In genomic region chr4:104723527-104724045, GRCm38 (mm10) we compare ENCODE assay signal across 19 mouse cellular contexts. TPM values are rescaled to one million over a fixed set of nuclear protein-coding genes. Genes with fewer than 3 reads are reported as not detected.
A peak's percentile ranks its signal among the peaks of the same experiment; 100 is the strongest.
DNase-seq lines count a peak whose midpoint lies in the region; ATAC-seq and TF ChIP-seq lines count a peak whose summit lies in the region.
"Had no signal": no experiment of that assay in that cellular context is flagged by ENCODE, and none has a peak within 500 bp of the region (broad histone marks: within the 10 kb centered on the region; RNA-seq: fewer than 3 reads in every experiment).

No protein-coding gene starts in this region.

- H3K36me3 ChIP-seq in hindbrain, embryonic 12.5 days = no peaks in the 10 kb centered on the region; the same call in 1 of the 2 replicates
- H3K36me3 ChIP-seq in hindbrain, embryonic 10.5 days = no peaks in the 10 kb centered on the region
- 0 out of 2 replicates have a peak, but pooled peaks cover 4% of the 10 kb centered on the region for H3K36me3 ChIP-seq in midbrain, embryonic 12.5 days
- peaks cover 6% of the 10 kb centered on the region for H3K36me3 ChIP-seq in midbrain, postnatal 0 days (ENCODE audit: insufficient read depth, low read length)
- no peaks in the 10 kb centered on the region for H3K36me3 ChIP-seq in forebrain, embryonic 15.5 days
- H3K36me3 ChIP-seq in midbrain, embryonic 16.5 days (ENCODE audit: control insufficient read depth, insufficient read depth, low read length) = no peaks in the 10 kb centered on the region; the same call in 1 of the 2 replicates
- H3K36me3 ChIP-seq: G1E; stomach, embryonic 15.5 days had no signal

- H3K27ac ChIP-seq in hindbrain, embryonic 12.5 days = 0 out of 2 replicates have a peak overlapping the region, but pooled peaks have one; percentile 35
- H3K27ac ChIP-seq in hindbrain, embryonic 10.5 days = no peak overlapping the region
- H3K27ac ChIP-seq in midbrain, embryonic 12.5 days (replicated peaks) = 0 out of 2 replicates have a peak overlapping the region, but pooled peaks have one; percentile 17
- no peak overlapping the region for H3K27ac ChIP-seq in midbrain, postnatal 0 days (ENCODE audit: low read depth, low read length)
- H3K27ac ChIP-seq in forebrain, embryonic 15.5 days (replicated peaks) = peak overlapping the region; percentile 73
- H3K27ac ChIP-seq in midbrain, embryonic 16.5 days (ENCODE audit: low read length) = peak overlapping the region; percentile 5
- H3K27ac ChIP-seq: stomach, embryonic 15.5 days had no signal

- ATAC-seq in hindbrain, embryonic 12.5 days (ENCODE audit: low FRiP score) = no peak
- no peak for ATAC-seq in midbrain, embryonic 12.5 days (ENCODE audit: low FRiP score, low read depth)
- no peak for ATAC-seq in midbrain, postnatal 0 days (ENCODE audit: low FRiP score)
- ATAC-seq in forebrain, embryonic 15.5 days (replicated peaks) = 0 out of 2 replicates have a peak, but pooled peaks have one; percentile 4
- ATAC-seq in midbrain, embryonic 16.5 days = no peak
- ATAC-seq: intestine, embryonic 16.5 days had no signal

- H3K4me1 ChIP-seq in hindbrain, embryonic 12.5 days = peaks cover 30% of the 10 kb centered on the region
- H3K4me1 ChIP-seq in hindbrain, embryonic 10.5 days (replicated peaks) = peaks cover 23% of the 10 kb centered on the region
- H3K4me1 ChIP-seq in midbrain, embryonic 12.5 days = peaks cover 32% of the 10 kb centered on the region
- peaks cover 6% of the 10 kb centered on the region; the same call in 1 of the 2 replicates for H3K4me1 ChIP-seq in midbrain, postnatal 0 days (ENCODE audit: insufficient read depth, low read length)
- H3K4me1 ChIP-seq in forebrain, embryonic 15.5 days = peaks cover 40% of the 10 kb centered on the region
- peaks cover 16% of the 10 kb centered on the region for H3K4me1 ChIP-seq in midbrain, embryonic 16.5 days (ENCODE audit: control insufficient read depth, insufficient read depth, low read length)

- DNase-seq in hindbrain, embryonic 10.5 days (ENCODE audit: low spot score) = no peak
- DNase-seq in midbrain, postnatal 0 days (ENCODE audit: low spot score) = no peak
- DNase-seq in testis, postnatal 14 days (ENCODE audit: low spot score) = no peak
- no peak for DNase-seq in adrenal gland, adult 8-10 months
- DNase-seq: cerebellum, adult 8-10 months; kidney, postnatal 25 days; lung, embryonic 14.5 days had no signal

- H3K9me3 ChIP-seq in hindbrain, embryonic 12.5 days (replicated peaks) = no peaks in the 10 kb centered on the region
- H3K9me3 ChIP-seq in hindbrain, embryonic 10.5 days = no peaks in the 10 kb centered on the region
- H3K9me3 ChIP-seq in midbrain, embryonic 12.5 days = no peaks in the 10 kb centered on the region
- no peaks in the 10 kb centered on the region for H3K9me3 ChIP-seq in midbrain, postnatal 0 days (ENCODE audit: low read length)
- no peaks in the 10 kb centered on the region for H3K9me3 ChIP-seq in forebrain, embryonic 15.5 days
- no peaks in the 10 kb centered on the region for H3K9me3 ChIP-seq in midbrain, embryonic 16.5 days (replicated peaks; ENCODE audit: control insufficient read depth, low read length, poor library complexity, severe bottlenecking)
- H3K9me3 ChIP-seq: stomach, embryonic 15.5 days had no signal

- 77% methylated on average over 6 of the region's 6 CpGs for WGBS in hindbrain, embryonic 12.5 days
- 92% methylated on average over 6 of the region's 6 CpGs for WGBS in hindbrain, embryonic 10.5 days
- 86% methylated on average over 6 of the region's 6 CpGs for WGBS in midbrain, embryonic 12.5 days
- WGBS in midbrain, postnatal 0 days = 45% methylated on average over 6 of the region's 6 CpGs
- 41% methylated on average over 6 of the region's 6 CpGs for WGBS in forebrain, embryonic 15.5 days
- WGBS in midbrain, embryonic 16.5 days = 55% methylated on average over 6 of the region's 6 CpGs

- no peaks in the 10 kb centered on the region for H3K27me3 ChIP-seq in hindbrain, embryonic 12.5 days
- 0 out of 2 replicates have a peak, but pooled peaks cover 4% of the 10 kb centered on the region for H3K27me3 ChIP-seq in hindbrain, embryonic 10.5 days (ENCODE audit: insufficient read depth, poor library complexity, severe bottlenecking)
- H3K27me3 ChIP-seq in midbrain, embryonic 12.5 days = peaks cover 5% of the 10 kb centered on the region; the same call in 1 of the 2 replicates
- H3K27me3 ChIP-seq in midbrain, postnatal 0 days (ENCODE audit: insufficient read depth, low read length) = no peaks in the 10 kb centered on the region
- H3K27me3 ChIP-seq in forebrain, embryonic 15.5 days = no peaks in the 10 kb centered on the region
- H3K27me3 ChIP-seq in midbrain, embryonic 16.5 days (ENCODE audit: control insufficient read depth, insufficient read depth, low read depth, low read length) = no peaks in the 10 kb centered on the region
- H3K27me3 ChIP-seq: stomach, embryonic 15.5 days had no signal

- no peak overlapping the region for H3K4me3 ChIP-seq in hindbrain, embryonic 12.5 days
- no peak overlapping the region for H3K4me3 ChIP-seq in hindbrain, embryonic 10.5 days
- H3K4me3 ChIP-seq in midbrain, embryonic 12.5 days = no peak overlapping the region
- H3K4me3 ChIP-seq in midbrain, postnatal 0 days (ENCODE audit: low read depth, low read length) = no peak overlapping the region
- H3K4me3 ChIP-seq in forebrain, embryonic 15.5 days = no peak overlapping the region
- no peak overlapping the region for H3K4me3 ChIP-seq in midbrain, embryonic 16.5 days (ENCODE audit: low read depth, low read length)
- H3K4me3 ChIP-seq: stomach, embryonic 15.5 days had no signal

- no peak overlapping the region for H3K4me2 ChIP-seq in hindbrain, embryonic 12.5 days (replicated peaks)
- no peak overlapping the region for H3K4me2 ChIP-seq in midbrain, embryonic 12.5 days (replicated peaks)
- H3K4me2 ChIP-seq in midbrain, postnatal 0 days (ENCODE audit: low read depth, low read length, poor library complexity, severe bottlenecking) = no peak overlapping the region
- no peak overlapping the region; the same call in 1 of the 2 replicates for H3K4me2 ChIP-seq in forebrain, embryonic 15.5 days (replicated peaks)
- H3K4me2 ChIP-seq in midbrain, embryonic 16.5 days (ENCODE audit: low read length) = no peak overlapping the region
- H3K4me2 ChIP-seq: lung, embryonic 14.5 days; stomach, embryonic 15.5 days had no signal

- no peak overlapping the region for H3K9ac ChIP-seq in hindbrain, embryonic 12.5 days
- no peak overlapping the region for H3K9ac ChIP-seq in midbrain, embryonic 12.5 days (replicated peaks)
- no peak overlapping the region for H3K9ac ChIP-seq in midbrain, postnatal 0 days (replicated peaks; ENCODE audit: low read length, poor library complexity, severe bottlenecking)
- H3K9ac ChIP-seq in forebrain, embryonic 15.5 days (replicated peaks) = no peak overlapping the region
- no peak overlapping the region for H3K9ac ChIP-seq in midbrain, embryonic 16.5 days (ENCODE audit: low read depth, low read length)
- H3K9ac ChIP-seq: lung, embryonic 14.5 days; stomach, embryonic 15.5 days had no signal

- TF ChIP-seq CTCF in midbrain, postnatal 0 days (IDR thresholded peaks at IDR 0.05) = no peak

RNA-seq across cellular contexts. Expression of gene C8b, which starts 42.5 kb away (rescaled TPM):
- not detected in 2 replicates for polyA plus RNA-seq in hindbrain, embryonic 12.5 days (2016; fragmentation: Nextera tagmentation; extraction: Ambion mirVana)
- polyA plus RNA-seq in hindbrain, embryonic 10.5 days (2016; fragmentation: Nextera tagmentation; extraction: Ambion mirVana) = 0.25 TPM in 1 of 2 replicates, not detected in the other
- not detected in 2 replicates for polyA plus RNA-seq in midbrain, embryonic 12.5 days (2016; fragmentation: Nextera tagmentation; extraction: Ambion mirVana)
- 0.28 TPM in 1 of 2 replicates, not detected in the other for total RNA-seq in midbrain, postnatal 0 days (2014; rRNA removed)
- polyA plus RNA-seq in midbrain, postnatal 0 days (2015; fragmentation: Nextera tagmentation; extraction: Ambion mirVana) = 0.22 TPM in 1 of 2 replicates, not detected in the other
- polyA plus RNA-seq in forebrain, embryonic 15.5 days (2015; fragmentation: Nextera tagmentation; extraction: Ambion mirVana) = 0.18 TPM in 1 of 2 replicates, not detected in the other
- not detected in 2 replicates for polyA plus RNA-seq in midbrain, embryonic 16.5 days (2015; fragmentation: Nextera tagmentation; extraction: Ambion mirVana)
- under 1 TPM in 1 of 4 experiments, not detected in 3; 0.24 TPM for total RNA-seq in adrenal gland, adult 8-10 months (2022)
- total RNA-seq: megakaryocyte progenitor cell, adult 5-6 weeks had no signal
- polyA plus RNA-seq: C2C12; G1E; gonadal fat pad, adult 2 months; limb, embryonic 14.5 days; lung, embryonic 14.5 days; urinary bladder, adult 2 months had no signal

Comparison
In these comparisons a context has a peak if more than half of its experiments do, and no peak if none do; other contexts are left out.
1. H3K27ac ChIP-seq: peak in hindbrain, embryonic 12.5 days (single experiment), midbrain, embryonic 12.5 days (single experiment), forebrain, embryonic 15.5 days (single experiment) and midbrain, embryonic 16.5 days (single experiment); none in hindbrain, embryonic 10.5 days (single experiment) and midbrain, postnatal 0 days (single experiment).